Mouse (Mus musculus): ENCODE results near the gene Fam19a2. TPM values are rescaled to one million over a fixed set of nuclear protein-coding genes. Genes with fewer than 3 reads are reported as not detected.

Fam19a2 gene
- polyA plus RNA-seq, 1 experiment, result 0.78 TPM

DNA sequence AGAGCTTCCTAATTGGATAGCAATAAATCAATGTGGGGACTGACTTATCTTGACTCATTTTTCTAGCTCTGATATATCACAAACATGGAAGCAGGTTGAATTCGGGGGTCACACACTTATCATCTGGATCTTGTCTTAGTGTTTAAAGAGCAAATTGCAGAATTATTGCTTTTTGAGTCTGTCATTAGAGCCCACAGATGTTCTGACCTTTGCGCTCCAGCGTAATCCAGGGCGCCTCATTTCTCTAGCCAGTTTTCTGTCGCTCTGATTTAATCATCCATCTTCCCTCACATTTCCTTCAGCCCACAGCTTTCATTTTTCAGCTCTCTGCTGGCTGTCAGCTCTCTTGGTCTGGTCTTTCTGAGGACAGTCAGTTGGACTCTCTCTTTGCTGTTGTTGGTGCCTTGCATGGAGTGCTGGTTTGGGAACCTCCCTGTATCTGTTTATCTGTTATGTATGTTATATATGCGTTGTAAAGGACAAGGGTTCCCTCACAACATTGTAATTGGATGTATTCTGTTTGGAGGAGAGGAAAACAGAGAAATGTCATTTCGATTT lies 154.9 kb downstream of the Fam19a2 start:
- no peaks in the 10 kb centered on the region for H3K36me3 ChIP-seq (ENCODE audit: control insufficient read depth, insufficient read depth, low read length)
- H3K4me3 ChIP-seq (ENCODE audit: control insufficient read depth, low read depth, low read length), result no peak overlapping the region
- no peaks in the 10 kb centered on the region for H3K27me3 ChIP-seq (ENCODE audit: control insufficient read depth, insufficient read depth, low read length)
- no peak for TF ChIP-seq POLR2A (IDR thresholded peaks at IDR 0.05; ENCODE audit: control insufficient read depth, low read depth, low read length)
- no peak for TF ChIP-seq CTCF (IDR thresholded peaks at IDR 0.05; ENCODE audit: control insufficient read depth, insufficient read depth, insufficient replicate concordance, low read depth, low read length)
- no peaks in the 10 kb centered on the region for H3K4me1 ChIP-seq (ENCODE audit: control insufficient read depth, insufficient read depth, low read length)
- H3K27ac ChIP-seq (ENCODE audit: control insufficient read depth, insufficient read depth, low read depth, low read length), result no peak overlapping the region

DNA sequence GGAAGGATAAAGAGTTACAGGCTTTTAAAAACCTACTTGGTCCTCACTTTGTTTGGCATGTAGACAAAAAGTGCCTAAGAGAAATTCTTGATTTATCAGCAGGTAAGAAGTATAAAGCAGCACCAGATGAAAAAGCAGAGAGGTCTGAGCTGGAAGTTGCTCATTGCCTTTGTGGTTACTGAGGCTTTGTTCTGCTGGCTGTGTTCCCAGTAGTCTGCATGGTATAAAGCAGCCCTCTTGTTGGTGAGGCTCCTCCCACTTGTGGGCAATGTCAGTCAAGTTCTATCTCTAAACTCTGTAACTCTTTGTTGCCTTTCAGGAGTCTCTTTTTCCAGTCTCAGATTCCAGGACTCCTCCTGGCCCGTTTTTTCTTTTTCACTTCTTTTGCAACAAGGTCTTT lies 156.5 kb downstream of the Fam19a2 start:
- Histone ChIP-seq H3K27me3 (ENCODE audit: control insufficient read depth, insufficient read depth, low read length) (no peaks in the 10 kb centered on the region), H3K36me3 (ENCODE audit: control insufficient read depth, insufficient read depth, low read length) (no peaks in the 10 kb centered on the region), H3K4me1 (ENCODE audit: control insufficient read depth, insufficient read depth, low read length) (no peaks in the 10 kb centered on the region), H3K4me3 (ENCODE audit: control insufficient read depth, low read depth, low read length) (no peak overlapping the region), H3K27ac (ENCODE audit: control insufficient read depth, insufficient read depth, low read depth, low read length) (no peak overlapping the region)
- no peak for TF ChIP-seq POLR2A (IDR thresholded peaks at IDR 0.05; ENCODE audit: control insufficient read depth, low read depth, low read length)

DNA sequence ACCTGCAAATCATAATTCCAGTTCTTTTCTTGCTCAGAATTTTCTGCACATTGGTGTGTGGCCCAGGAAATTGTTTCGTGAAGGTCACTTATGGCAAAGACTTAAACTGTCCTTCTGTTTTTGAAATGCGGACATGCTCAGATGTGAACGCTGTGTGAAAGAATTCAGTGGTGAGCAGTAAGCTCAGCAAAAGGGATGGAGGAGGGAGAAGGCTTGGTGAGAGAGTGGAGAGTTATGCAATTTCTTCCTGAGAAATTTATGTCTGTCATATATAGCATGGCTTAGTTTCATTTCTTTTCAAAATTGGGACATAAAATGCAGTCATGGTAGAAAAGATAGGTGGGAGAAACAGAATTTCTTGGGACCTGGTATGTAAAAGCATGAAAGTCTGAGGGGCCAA lies 160.7 kb downstream of the Fam19a2 start:
- H3K36me3 ChIP-seq (ENCODE audit: control insufficient read depth, insufficient read depth, low read length), result no peaks in the 10 kb centered on the region
- no peak overlapping the region for H3K4me3 ChIP-seq (ENCODE audit: control insufficient read depth, low read depth, low read length)
- TF ChIP-seq CTCF (IDR thresholded peaks at IDR 0.05; ENCODE audit: control insufficient read depth, insufficient read depth, insufficient replicate concordance, low read depth, low read length) (no peak), POLR2A (IDR thresholded peaks at IDR 0.05; ENCODE audit: control insufficient read depth, low read depth, low read length) (no peak)
- no peaks in the 10 kb centered on the region for H3K4me1 ChIP-seq (ENCODE audit: control insufficient read depth, insufficient read depth, low read length)
- H3K27me3 ChIP-seq (ENCODE audit: control insufficient read depth, insufficient read depth, low read length), result no peaks in the 10 kb centered on the region
- no peak overlapping the region for H3K27ac ChIP-seq (ENCODE audit: control insufficient read depth, insufficient read depth, low read depth, low read length)

GRCm38 (mm10) chr10:123426527-123427363 lies 162.9 kb downstream of the Fam19a2 start:
- Histone ChIP-seq H3K4me1 (ENCODE audit: control insufficient read depth, insufficient read depth, low read length) (no peaks in the 10 kb centered on the region), H3K4me3 (ENCODE audit: control insufficient read depth, low read depth, low read length) (no peak overlapping the region), H3K27ac (ENCODE audit: control insufficient read depth, insufficient read depth, low read depth, low read length) (no peak overlapping the region), H3K36me3 (ENCODE audit: control insufficient read depth, insufficient read depth, low read length) (no peaks in the 10 kb centered on the region), H3K27me3 (ENCODE audit: control insufficient read depth, insufficient read depth, low read length) (no peaks in the 10 kb centered on the region)
- TF ChIP-seq POLR2A (IDR thresholded peaks at IDR 0.05; ENCODE audit: control insufficient read depth, low read depth, low read length), result no peak
- no peak for TF ChIP-seq CTCF (IDR thresholded peaks at IDR 0.05; ENCODE audit: control insufficient read depth, insufficient read depth, insufficient replicate concordance, low read depth, low read length)

DNA sequence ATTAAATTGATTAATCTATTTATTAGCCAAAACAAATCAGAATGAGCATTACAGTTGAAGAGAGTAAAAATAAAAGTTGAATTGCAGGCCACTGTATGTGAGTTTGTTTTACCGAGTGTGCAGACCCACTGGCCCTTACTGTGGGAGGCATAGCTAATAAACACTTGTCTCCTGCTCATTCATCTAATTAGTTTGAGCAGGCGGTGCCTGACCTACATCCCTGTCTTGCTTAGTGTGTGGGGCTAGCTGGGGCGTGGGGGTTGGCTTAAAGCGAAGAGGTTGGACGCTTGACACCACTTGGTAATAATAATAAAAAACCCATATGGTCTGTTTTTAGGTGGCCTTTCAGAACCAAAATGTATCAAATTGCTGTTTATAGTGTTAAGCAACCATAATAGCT lies 167.8 kb downstream of the Fam19a2 start:
- Histone ChIP-seq H3K4me3 (ENCODE audit: control insufficient read depth, low read depth, low read length) (no peak overlapping the region), H3K36me3 (ENCODE audit: control insufficient read depth, insufficient read depth, low read length) (no peaks in the 10 kb centered on the region), H3K4me1 (ENCODE audit: control insufficient read depth, insufficient read depth, low read length) (no peaks in the 10 kb centered on the region), H3K27me3 (ENCODE audit: control insufficient read depth, insufficient read depth, low read length) (no peaks in the 10 kb centered on the region), H3K27ac (ENCODE audit: control insufficient read depth, insufficient read depth, low read depth, low read length) (no peak overlapping the region)
- no peak for TF ChIP-seq CTCF (IDR thresholded peaks at IDR 0.05; ENCODE audit: control insufficient read depth, insufficient read depth, insufficient replicate concordance, low read depth, low read length)
- TF ChIP-seq POLR2A (IDR thresholded peaks at IDR 0.05; ENCODE audit: control insufficient read depth, low read depth, low read length), result no peak

- H3K4me3 ChIP-seq (ENCODE audit: control insufficient read depth, low read depth, low read length), result no peak overlapping the region
- H3K27me3 ChIP-seq (ENCODE audit: control insufficient read depth, insufficient read depth, low read length), result no peaks in the 10 kb centered on the region
- no peak overlapping the region for H3K27ac ChIP-seq (ENCODE audit: control insufficient read depth, insufficient read depth, low read depth, low read length)
- TF ChIP-seq POLR2A (IDR thresholded peaks at IDR 0.05; ENCODE audit: control insufficient read depth, low read depth, low read length) (no peak), CTCF (IDR thresholded peaks at IDR 0.05; ENCODE audit: control insufficient read depth, insufficient read depth, insufficient replicate concordance, low read depth, low read length) (no peak)
- no peaks in the 10 kb centered on the region for H3K4me1 ChIP-seq (ENCODE audit: control insufficient read depth, insufficient read depth, low read length)
- no peaks in the 10 kb centered on the region for H3K36me3 ChIP-seq (ENCODE audit: control insufficient read depth, insufficient read depth, low read length)
Measured at GRCm38 (mm10) chr10:123437576-123437975, 173.8 kb downstream of the Fam19a2 start.

GRCm38 (mm10) chr10:123456800-123457199 lies 193.0 kb downstream of the Fam19a2 start:
- no peaks in the 10 kb centered on the region for H3K36me3 ChIP-seq (ENCODE audit: control insufficient read depth, insufficient read depth, low read length)
- no peaks in the 10 kb centered on the region for H3K4me1 ChIP-seq (ENCODE audit: control insufficient read depth, insufficient read depth, low read length)
- no peak for TF ChIP-seq CTCF (IDR thresholded peaks at IDR 0.05; ENCODE audit: control insufficient read depth, insufficient read depth, insufficient replicate concordance, low read depth, low read length)
- TF ChIP-seq POLR2A (IDR thresholded peaks at IDR 0.05; ENCODE audit: control insufficient read depth, low read depth, low read length), result no peak
- no peak overlapping the region for H3K27ac ChIP-seq (ENCODE audit: control insufficient read depth, insufficient read depth, low read depth, low read length)
- H3K4me3 ChIP-seq (ENCODE audit: control insufficient read depth, low read depth, low read length), result no peak overlapping the region
- no peaks in the 10 kb centered on the region for H3K27me3 ChIP-seq (ENCODE audit: control insufficient read depth, insufficient read depth, low read length)
